Mouse (Mus musculus) heart, embryonic 15.5 days (tissue): ENCODE measurements around the gene Nr0b2. TPM values are rescaled to one million over a fixed set of nuclear protein-coding genes. Genes with fewer than 3 reads are reported as not detected.

Source experiments
- ATAC-seq: fragments of 200-750 bp; cut with Nextera tagmentation; replicated peaks from 2 replicates; pipeline ENCODE4 v1.8.0; 2017; ENCODE audit warnings: low read depth, moderate TSS enrichment; ENCODE audit not compliant: insufficient number of reproducible peaks, insufficient read depth, low FRiP score
- H3K27ac ChIP-seq: fragments of 300-500 bp; sonication (generic); 2 replicates; pipeline ENCODE4 v1.5.1; 2015; ENCODE audit warnings: mild to moderate bottlenecking, inconsistent platforms
- H3K27me3 ChIP-seq: fragments of 300-500 bp; sonication (generic); 2 replicates; pipeline ENCODE4 v1.6.1; 2015; ENCODE audit warnings: inconsistent platforms
- H3K36me3 ChIP-seq: fragments of 300-500 bp; sonication (generic); 2 replicates; pipeline ENCODE4 v1.6.1; 2015; ENCODE audit warnings: mild to moderate bottlenecking, inconsistent platforms
- H3K4me1 ChIP-seq: fragments of 300-500 bp; sonication (generic); replicated peaks from 2 replicates; pipeline ENCODE4 v1.6.1; 2015; ENCODE audit warnings: inconsistent platforms
- H3K4me2 ChIP-seq: fragments of 300-500 bp; sonication (generic); 2 replicates; pipeline ENCODE4 v1.6.1; 2015; ENCODE audit warnings: inconsistent platforms, mild to moderate bottlenecking, moderate library complexity
- H3K4me3 ChIP-seq: fragments of 300-500 bp; sonication (generic); 2 replicates; pipeline ENCODE4 v1.5.1; 2015; ENCODE audit warnings: mild to moderate bottlenecking, inconsistent platforms
- H3K9ac ChIP-seq: fragments of 300-500 bp; sonication (generic); 2 replicates; pipeline ENCODE4 v1.6.1; 2015; ENCODE audit warnings: mild to moderate bottlenecking, inconsistent platforms
- H3K9me3 ChIP-seq: fragments of 300-500 bp; sonication (generic); replicated peaks from 2 replicates; pipeline ENCODE4 v1.6.1; 2016; ENCODE audit warnings: inconsistent platforms
- WGBS: fragments of 180-500 bp; shearing (Covaris S2); methylation state at CpG from one replicate; pipeline ENCODE4 v1.1.7; 2015; ENCODE audit warnings: mixed read lengths; 5-methylcytosine and 5-hydroxymethylcytosine counted together
- polyA plus RNA-seq: library from polyadenylated mRNA; unstranded; fragments of >200 nt; fragmentation: Nextera tagmentation; extraction: Ambion mirVana; gene quantifications from 2 replicates; pipeline ENCODE4 v1.2.1, GENCODE M21; 2015

The Nr0b2 gene
- polyA plus RNA-seq, 1 experiment from 2014 or later = 13.4 TPM

GRCm38 (mm10) chr4:133527788-133528187 lies 25.4 kb upstream of the Nr0b2 start:
- H3K27ac ChIP-seq = no peak overlapping the region
- H3K4me2 ChIP-seq = no peak overlapping the region
- no peaks in the 10 kb centered on the region for H3K9me3 ChIP-seq
- H3K27me3 ChIP-seq = no peaks in the 10 kb centered on the region
- H3K36me3 ChIP-seq = peaks cover 26% of the 10 kb centered on the region
- WGBS = 62% methylated on average over 16 of the region's 16 CpGs
- no peaks in the 10 kb centered on the region for H3K4me1 ChIP-seq
- H3K9ac ChIP-seq = no peak overlapping the region
- H3K4me3 ChIP-seq = no peak overlapping the region
- no peak for ATAC-seq

DNA sequence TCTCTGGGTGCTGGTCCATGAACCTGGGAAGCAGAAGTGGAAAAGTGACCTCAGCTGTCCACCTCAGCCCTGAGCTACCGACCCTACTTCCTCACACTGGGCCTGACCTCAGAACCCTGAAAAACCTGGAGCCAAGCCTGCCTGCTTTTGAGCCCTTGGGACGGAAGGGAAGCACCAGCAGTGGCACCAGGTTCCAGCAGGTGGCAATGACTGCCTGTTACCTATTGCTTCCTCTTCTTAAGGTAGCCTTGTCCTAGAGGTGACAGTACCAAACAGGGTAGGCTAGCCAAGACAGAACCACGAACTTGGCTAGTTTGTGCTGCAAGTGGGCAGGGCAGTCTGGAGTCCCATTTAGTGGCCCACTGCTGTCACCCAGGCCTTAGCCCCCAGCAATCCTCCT lies 20.4 kb upstream of the Nr0b2 start:
- ATAC-seq = no peak
- H3K27me3 ChIP-seq = no peaks in the 10 kb centered on the region
- H3K27ac ChIP-seq = no peak overlapping the region
- no peaks in the 10 kb centered on the region for H3K4me1 ChIP-seq
- H3K4me3 ChIP-seq = no peak overlapping the region
- no peak overlapping the region for H3K4me2 ChIP-seq
- H3K9ac ChIP-seq = no peak overlapping the region
- H3K36me3 ChIP-seq = peaks cover 66% of the 10 kb centered on the region
- H3K9me3 ChIP-seq = no peaks in the 10 kb centered on the region
- 91% methylated on average over 3 of the region's 3 CpGs for WGBS

DNA sequence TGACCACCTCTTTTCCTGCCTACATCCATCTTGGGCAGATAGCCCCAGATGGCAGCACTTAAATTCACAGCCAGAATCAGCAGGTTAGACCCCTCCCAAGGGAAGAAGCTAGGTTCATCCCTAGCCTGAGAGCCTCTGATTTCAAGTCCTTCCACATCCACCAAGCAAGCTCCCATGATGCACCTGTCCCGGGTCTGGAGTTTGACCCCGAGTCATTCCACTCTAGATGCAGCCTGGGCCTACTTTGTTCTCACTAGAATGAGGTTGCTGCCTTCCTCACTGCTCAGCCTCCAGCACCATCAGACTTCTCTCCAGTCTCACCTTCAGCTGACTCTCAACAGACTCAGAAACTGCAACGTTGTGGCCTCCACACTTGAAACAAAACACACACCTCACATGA lies 17.1 kb upstream of the Nr0b2 start:
- no peak overlapping the region for H3K4me2 ChIP-seq
- H3K27ac ChIP-seq = no peak overlapping the region

GRCm38 (mm10) chr4:133536652-133537051 lies 16.5 kb upstream of the Nr0b2 start:
- H3K36me3 ChIP-seq = peaks cover 77% of the 10 kb centered on the region
- no peaks in the 10 kb centered on the region for H3K9me3 ChIP-seq
- H3K27ac ChIP-seq = no peak overlapping the region
- no peak overlapping the region for H3K4me3 ChIP-seq
- no peak overlapping the region for H3K4me2 ChIP-seq
- no peaks in the 10 kb centered on the region for H3K27me3 ChIP-seq
- ATAC-seq = no peak; the same call in 1 of the 2 replicates
- 93% methylated on average over 5 of the region's 5 CpGs for WGBS
- H3K4me1 ChIP-seq = no peaks in the 10 kb centered on the region
- H3K9ac ChIP-seq = no peak overlapping the region

More for the DNA sequence above, 17.1 kb upstream of the Nr0b2 start:
- WGBS = 81% methylated on average over 3 of the region's 3 CpGs
- Histone ChIP-seq H3K36me3 (peaks cover 79% of the 10 kb centered on the region), H3K4me3 (no peak overlapping the region), H3K4me1 (no peaks in the 10 kb centered on the region), H3K27me3 (no peaks in the 10 kb centered on the region), H3K9ac (no peak overlapping the region), H3K9me3 (no peaks in the 10 kb centered on the region)
- no peak for ATAC-seq

- ATAC-seq = peak; percentile 98
- Histone ChIP-seq H3K27ac (peak within 1 kb of the TSS; percentile 68), H3K4me1 (peaks cover 14% of the 10 kb centered on the region), H3K4me2 (peak within 1 kb of the TSS; percentile 82), H3K9ac (peak within 1 kb of the TSS; percentile 90), H3K4me3 (peak within 1 kb of the TSS; percentile 85), H3K27me3 (no peaks in the 10 kb centered on the region), H3K36me3 (peaks cover 13% of the 10 kb centered on the region; the same call in 1 of the 2 replicates), H3K9me3 (no peaks in the 10 kb centered on the region)
- WGBS = under 1% methylated on average over 74 of the region's 77 CpGs
Measured at GRCm38 (mm10) chr4:133545272-133546231, 7.6 kb upstream of the Nr0b2 start, which contains the start of gene Nudc. Gene Nudc (minus strand): TSS chr4:133545996.

DNA sequence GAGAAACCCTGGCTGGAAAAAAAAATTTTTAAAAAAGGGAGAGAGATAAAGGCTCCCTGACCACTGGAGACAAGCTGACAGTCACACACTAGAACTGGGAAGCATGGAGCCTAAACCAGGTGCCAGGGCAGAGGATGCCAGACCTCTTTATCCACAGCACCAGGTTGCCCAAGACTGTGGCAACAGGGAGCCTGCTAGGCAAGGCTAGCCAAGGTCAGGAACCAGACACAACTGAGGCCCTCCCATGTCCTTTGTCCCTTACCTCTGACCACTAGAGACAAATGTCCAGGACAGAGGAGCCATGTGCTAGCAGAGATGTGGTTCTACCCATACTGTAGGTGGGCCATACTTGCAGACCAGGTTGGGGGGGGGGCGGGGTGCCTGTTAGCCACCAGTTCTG lies 1.1 kb upstream of the Nr0b2 start:
- Histone ChIP-seq H3K36me3 (no peaks in the 10 kb centered on the region), H3K9me3 (no peaks in the 10 kb centered on the region), H3K9ac (no peak overlapping the region), H3K4me2 (no peak overlapping the region), H3K4me3 (no peak overlapping the region), H3K27me3 (peaks cover 7% of the 10 kb centered on the region; the same call in 1 of the 2 replicates), H3K4me1 (peaks cover 13% of the 10 kb centered on the region), H3K27ac (no peak overlapping the region)
- ATAC-seq = no peak
- 67% methylated on average over 1 of the region's 1 CpGs for WGBS

- peaks cover 13% of the 10 kb centered on the region for H3K4me1 ChIP-seq
- no peaks in the 10 kb centered on the region for H3K9me3 ChIP-seq
- H3K4me2 ChIP-seq = peak overlapping the region; percentile 67
- no peak; the same call in 1 of the 2 replicates for ATAC-seq
- peak overlapping the region; percentile 64 for H3K9ac ChIP-seq
- peaks cover 7% of the 10 kb centered on the region; the same call in 1 of the 2 replicates for H3K27me3 ChIP-seq
- H3K4me3 ChIP-seq = peak overlapping the region; percentile 48
- WGBS = 50% methylated on average over 19 of the region's 19 CpGs
- peak overlapping the region; percentile 87 for H3K27ac ChIP-seq
- H3K36me3 ChIP-seq = no peaks in the 10 kb centered on the region
Measured at GRCm38 (mm10) chr4:133553448-133554330, 513 bp downstream of the Nr0b2 start.

GRCm38 (mm10) chr4:133557041-133557717 lies 4.0 kb downstream of the Nr0b2 start:
- Histone ChIP-seq H3K9ac (no peak overlapping the region), H3K4me2 (no peak overlapping the region), H3K27me3 (no peaks in the 10 kb centered on the region), H3K4me3 (no peak overlapping the region), H3K4me1 (peaks cover 13% of the 10 kb centered on the region), H3K27ac (no peak overlapping the region), H3K36me3 (no peaks in the 10 kb centered on the region), H3K9me3 (no peaks in the 10 kb centered on the region)
- WGBS = 47% methylated on average over 10 of the region's 10 CpGs
- ATAC-seq = no peak

DNA sequence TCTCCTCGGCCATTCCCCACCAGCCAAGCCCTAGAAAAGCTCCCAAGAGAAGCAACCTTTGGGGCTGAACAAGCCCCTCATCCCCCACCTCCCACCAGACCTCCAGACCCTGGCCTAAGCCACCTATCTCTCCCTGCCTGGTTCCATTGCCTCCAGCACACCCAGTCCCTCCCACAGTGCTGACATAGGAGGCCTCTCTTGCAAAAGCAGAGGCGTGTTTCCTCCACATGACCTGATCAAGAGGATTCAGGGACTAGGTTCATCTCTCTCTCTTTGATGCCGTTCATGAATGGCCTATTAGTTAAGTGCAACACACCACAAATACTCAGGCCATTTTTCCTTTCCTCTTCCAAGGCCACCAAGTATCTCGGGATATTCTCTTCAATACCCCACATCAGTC lies 6.7 kb downstream of the Nr0b2 start:
- H3K9me3 ChIP-seq = no peaks in the 10 kb centered on the region
- no peak overlapping the region for H3K9ac ChIP-seq
- H3K36me3 ChIP-seq = no peaks in the 10 kb centered on the region
- no peaks in the 10 kb centered on the region for H3K27me3 ChIP-seq
- ATAC-seq = no peak
- H3K4me3 ChIP-seq = no peak overlapping the region
- no peak overlapping the region for H3K4me2 ChIP-seq
- H3K4me1 ChIP-seq = no peaks in the 10 kb centered on the region
- 64% methylated on average over 4 of the region's 4 CpGs for WGBS
- no peak overlapping the region for H3K27ac ChIP-seq

- H3K9me3 ChIP-seq = no peaks in the 10 kb centered on the region
- H3K36me3 ChIP-seq = no peaks in the 10 kb centered on the region
- ATAC-seq = no peak
- no peak overlapping the region for H3K27ac ChIP-seq
- no peak overlapping the region for H3K4me3 ChIP-seq
- H3K4me1 ChIP-seq = no peaks in the 10 kb centered on the region
- no peak overlapping the region for H3K9ac ChIP-seq
- WGBS = 73% methylated on average over 4 of the region's 4 CpGs
- no peaks in the 10 kb centered on the region for H3K27me3 ChIP-seq
- H3K4me2 ChIP-seq = no peak overlapping the region
Measured at GRCm38 (mm10) chr4:133561622-133562021, 8.4 kb downstream of the Nr0b2 start.
